Mouse (Mus musculus) lung, postnatal 4 days (tissue): ENCODE data around the gene Nf2.
A peak's percentile ranks its signal among the peaks of the same experiment; 100 is the strongest.

Experiments
- DNase-seq, 2 experiments: peaks; one replicate each; pipeline ENCODE4 v3.0.0; 2021

The Nf2 gene

DNA sequence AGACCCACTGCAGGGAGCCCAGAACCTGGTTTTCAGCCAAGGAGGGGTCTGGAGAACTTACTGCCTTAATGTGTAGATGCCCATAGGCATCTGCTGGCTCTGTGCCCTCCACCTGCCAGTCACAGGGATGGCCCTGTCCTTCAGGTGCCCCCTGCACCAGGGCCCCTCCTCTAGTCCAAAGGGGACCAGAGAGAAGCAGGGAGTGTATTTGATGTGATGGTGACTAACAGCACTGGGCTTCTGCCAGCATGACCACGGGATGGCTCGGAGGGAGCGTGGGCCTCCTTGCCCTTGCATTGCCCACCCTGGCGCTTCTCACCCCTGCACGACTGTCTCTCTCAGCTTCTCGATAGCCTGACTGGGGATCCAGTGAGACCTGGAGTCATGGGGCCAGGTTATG lies 104.6 kb downstream of the Nf2 start:
- no peak for DNase-seq

DNA sequence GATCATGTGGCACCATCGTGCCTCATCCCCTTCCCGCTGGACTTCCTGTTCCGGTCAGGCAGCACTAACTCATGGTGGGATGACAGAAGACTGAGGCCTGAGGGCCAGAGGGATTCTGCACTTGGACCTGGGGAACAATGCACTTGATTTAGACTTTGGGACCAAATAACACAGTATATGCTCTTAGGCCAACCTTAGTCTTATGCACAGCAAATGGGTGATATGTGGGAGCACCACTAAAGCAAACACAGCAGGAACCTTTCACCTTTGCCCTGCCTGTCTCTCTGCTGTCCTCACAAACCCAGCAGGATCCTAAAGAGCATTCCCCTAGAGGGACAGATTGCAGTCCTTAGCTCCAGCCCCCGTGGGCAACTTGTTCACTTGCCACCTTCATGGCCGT lies 108.6 kb downstream of the Nf2 start:
- DNase-seq, result no peak

DNA sequence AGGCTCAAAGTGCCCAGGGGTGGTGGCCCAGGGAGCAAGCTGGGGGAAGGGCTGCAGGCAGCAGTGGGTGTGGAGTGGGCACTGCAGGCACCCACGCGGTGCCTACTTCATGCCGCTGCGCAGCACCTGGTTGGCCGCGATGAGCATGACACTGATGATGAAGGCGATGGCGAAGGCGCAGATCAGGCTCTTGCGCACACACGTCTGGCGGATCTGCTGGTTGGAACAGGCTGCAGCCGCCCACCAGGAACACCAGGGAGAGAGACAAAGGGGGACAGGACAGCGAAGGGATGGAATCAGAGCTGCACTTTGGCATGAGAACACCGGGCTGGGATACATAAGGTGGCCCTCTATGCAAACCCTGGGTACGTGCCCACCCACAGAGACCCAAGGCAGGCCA lies 110.6 kb downstream of the Nf2 start:
- DNase-seq, result no peak

DNA sequence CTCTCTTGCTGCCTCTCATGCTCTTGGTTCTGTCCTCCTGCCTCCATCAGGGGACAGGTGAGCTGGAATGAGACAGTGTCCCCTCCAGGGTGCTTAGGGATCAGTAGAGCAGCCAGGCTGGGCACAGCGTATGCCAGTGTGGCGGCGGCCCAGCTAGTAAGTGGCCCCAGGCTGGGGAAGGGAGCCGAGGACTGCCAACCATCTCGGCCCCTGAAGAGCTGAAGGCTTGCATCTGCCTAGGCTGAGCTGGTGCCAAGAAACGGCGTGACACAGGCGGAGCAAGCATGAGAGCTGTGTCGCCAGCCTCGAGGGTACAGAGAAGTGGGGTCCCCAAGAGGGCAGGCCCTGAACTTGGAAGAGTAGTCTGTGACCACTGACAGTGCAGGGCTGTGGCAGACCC lies 111.7 kb downstream of the Nf2 start:
- no peak for DNase-seq

DNA sequence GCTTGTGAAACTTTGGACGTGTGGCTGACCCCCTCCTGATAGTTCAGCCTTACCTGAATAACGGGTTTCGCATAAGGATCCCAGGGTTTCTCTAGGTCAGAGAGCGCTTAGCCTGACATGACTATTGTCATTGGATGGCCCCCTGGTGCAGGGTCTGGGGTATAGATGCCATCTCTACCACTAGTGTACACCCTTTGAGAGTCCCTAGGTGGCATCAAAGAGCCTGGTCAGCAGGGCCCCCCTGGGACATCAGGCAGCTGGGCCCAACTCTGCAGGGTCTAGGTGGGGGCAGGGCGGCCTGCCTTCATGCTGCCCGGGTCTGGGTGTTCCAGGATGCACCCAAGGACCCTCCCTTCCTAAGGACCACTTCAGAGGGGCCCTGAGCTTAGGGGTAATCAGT lies 113.0 kb downstream of the Nf2 start:
- DNase-seq, result no peak

DNA sequence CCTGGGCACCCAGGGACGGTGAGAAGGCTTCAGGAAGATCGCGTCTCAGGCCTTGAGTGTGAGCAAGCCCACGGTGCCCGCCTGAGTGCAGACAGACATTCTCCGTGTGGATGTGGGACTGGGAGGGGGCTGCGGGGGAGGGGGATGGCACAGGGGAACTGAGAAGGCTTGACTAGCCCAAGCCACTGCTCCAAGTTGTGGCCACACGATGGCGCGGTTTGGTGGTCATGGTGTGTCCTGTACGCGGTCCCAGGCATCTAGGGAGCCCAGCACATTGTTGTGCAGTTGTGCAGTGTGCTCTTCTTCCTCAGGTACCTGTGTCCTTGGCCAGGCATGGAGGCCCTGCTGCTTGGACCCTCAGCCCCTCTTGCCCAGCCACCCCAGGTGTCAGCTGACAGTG lies 115.2 kb downstream of the Nf2 start:
- no peak for DNase-seq

DNA sequence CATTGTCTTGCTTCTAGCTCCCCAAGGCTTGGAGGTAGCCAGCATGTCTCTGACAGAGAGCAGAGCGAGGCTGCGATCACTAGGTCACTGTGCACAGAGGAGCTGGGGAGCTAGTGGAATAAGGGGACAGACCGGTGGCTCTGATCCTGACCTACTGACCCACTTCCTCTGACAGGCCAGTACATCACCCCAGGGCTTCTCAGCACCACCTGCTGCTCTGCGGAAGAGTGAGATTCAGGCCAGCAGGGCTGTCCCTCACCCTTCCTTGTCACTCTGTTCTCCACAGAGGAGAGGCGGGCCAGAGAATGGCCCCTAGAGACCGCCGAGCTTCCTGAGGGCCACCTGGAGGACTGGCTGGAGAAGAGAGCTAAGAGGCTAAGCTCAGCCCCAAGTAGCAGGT lies 117.6 kb downstream of the Nf2 start:
- DNase-seq, result no peak

DNA sequence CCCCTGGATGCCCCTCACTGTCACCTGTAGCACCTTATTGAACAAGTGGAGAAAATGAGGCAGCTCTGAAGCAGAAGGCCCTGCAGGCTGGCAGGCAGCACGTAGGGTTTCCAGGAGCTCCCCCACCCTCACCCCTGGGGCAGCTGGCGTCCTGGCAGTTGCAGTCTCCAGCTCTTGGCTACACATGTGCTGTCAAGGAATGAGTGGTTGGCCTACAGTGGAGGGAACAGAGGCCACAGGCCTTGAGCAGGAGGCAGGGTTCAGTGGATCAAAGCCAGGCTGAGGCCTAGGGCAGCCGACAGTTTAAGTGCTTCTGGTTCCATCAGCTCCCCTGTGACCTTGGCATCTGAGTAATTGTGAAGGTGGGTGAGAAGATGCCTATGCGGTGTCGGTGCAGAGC lies 118.4 kb downstream of the Nf2 start:
- no peak for DNase-seq

DNA sequence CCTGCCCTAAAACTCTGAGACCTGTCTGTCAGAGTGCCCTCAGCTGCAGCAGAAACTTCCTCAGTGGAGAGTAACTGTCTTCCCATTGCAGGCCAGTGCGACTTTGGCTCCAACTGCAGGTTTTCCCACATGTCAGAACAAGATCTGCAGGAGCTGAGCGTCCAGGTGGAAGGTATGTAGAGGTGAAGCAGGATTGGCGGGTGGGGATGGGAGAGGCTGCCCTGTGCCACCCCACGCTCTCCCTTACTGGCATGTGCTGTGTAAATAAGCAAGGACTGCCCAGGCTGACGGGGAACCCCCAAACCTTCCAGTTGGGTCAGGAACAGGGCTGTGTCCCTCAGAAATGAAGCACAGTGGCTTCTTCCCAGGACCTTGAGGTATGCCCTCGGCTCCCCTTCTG lies 119.2 kb downstream of the Nf2 start:
- DNase-seq, result peak in 1 of 2 experiments; percentile 46

DNA sequence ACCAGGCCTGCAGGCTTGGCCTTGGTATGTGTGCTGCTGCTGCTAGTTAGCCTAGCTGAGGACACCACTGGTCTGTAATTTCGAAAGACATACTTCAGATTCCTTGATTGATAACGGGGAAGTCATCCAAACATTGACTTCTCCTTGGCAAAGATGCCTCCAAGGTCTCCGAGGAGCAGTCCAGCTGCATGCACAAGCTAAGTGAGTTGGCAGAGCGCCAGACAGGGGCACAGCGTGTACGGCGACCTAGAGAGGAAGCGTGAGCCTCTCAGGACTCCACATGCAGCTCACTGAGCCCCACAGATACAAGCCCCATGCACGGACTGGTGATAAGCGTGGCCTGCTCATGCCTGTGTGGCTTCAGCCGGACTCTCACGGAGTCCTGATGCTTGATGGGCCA lies 119.7 kb downstream of the Nf2 start:
- peak; percentile 54 to 71 for DNase-seq

DNA sequence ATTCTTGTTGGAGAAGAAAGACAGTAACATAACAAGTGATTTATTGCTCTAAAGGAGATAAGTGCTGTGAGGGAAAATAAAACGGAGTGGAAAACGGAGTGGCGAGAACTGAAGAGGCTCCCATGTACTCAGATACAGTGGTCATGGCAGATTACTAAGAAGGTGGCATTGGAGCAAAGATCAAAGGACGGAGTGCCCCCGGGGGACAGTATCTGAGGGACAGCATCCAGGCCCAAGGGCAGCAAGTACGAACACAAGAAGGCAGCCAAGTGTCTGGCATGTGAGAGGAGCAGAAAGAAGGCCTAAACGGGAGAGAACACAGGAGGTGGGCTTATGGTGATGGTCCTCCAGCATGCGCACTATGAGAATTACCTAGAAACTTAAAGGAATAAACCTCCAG lies 127.6 kb downstream of the Nf2 start:
- DNase-seq, result no peak

DNA sequence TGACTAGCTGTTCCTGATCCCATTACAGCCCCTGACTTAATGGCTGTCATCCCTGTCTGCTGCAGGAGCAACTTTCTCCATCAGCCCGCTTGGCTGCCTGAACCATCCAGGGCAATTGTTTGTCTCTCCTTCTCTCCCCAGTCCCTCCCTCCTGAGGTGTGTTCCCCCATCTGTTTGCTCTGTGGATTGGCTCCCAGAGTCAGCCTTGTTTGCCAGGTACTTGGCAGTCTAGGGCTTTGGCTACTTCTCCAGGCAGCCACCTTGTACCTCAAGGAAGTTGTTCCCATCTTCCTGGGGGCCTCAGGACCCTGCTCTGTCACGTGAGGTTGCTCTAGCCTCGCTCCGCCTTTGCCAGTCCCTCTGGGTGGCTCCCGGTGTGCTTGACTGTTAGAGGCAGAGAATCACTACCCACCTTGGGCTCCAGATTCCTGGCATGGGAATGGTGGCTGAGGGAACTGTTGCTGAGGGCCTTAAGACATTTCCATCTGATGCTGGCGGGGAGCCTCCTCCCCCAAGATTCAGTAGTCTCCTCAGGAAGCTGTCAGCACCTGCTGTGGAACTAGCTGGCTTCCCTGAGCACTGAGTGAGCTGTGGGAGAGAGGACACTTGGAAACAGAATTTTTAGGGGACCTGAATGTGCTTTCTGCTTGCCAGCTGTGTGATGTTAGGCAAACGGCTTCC lies 128.3 kb downstream of the Nf2 start:
- DNase-seq, result no peak

DNA sequence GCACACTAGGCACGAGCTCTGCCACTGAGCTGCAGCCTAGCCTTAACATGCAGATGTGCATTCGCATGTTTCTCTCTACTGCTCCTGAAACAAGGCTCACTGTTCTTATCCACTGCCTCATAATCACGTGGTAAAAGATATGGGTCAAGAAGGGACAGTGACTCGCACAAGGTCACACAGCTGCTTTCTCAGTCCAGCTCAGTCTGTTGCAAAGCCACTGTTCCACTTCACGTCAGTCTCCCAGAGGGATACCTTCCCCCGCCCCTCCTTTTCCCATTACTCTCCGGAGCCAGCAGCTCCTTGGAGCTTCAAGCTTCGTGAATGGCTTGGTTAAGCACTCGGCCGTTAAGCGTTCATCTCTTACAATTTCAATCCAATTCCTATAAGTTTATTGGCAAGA lies 128.9 kb downstream of the Nf2 start:
- no peak for DNase-seq

DNA sequence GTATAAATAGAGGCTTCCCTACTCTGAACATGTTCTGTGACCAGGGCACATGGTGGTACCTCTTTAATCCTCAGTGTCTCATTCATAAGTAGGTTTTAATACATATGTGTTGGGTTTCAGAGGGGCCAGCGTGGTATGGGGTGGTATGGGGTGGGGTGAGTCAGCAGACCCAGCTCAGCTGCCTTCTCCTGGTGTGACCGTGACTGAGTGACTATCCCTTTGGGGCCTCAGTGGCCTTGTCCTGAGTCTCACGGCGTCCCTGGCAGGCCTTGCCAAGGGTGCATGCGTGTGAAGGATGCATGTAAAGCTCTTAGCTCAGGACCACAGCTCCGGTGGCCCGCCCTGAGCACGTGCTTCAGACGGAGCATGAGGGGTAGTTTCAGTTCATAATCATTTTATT lies 129.4 kb downstream of the Nf2 start:
- no peak for DNase-seq

DNA sequence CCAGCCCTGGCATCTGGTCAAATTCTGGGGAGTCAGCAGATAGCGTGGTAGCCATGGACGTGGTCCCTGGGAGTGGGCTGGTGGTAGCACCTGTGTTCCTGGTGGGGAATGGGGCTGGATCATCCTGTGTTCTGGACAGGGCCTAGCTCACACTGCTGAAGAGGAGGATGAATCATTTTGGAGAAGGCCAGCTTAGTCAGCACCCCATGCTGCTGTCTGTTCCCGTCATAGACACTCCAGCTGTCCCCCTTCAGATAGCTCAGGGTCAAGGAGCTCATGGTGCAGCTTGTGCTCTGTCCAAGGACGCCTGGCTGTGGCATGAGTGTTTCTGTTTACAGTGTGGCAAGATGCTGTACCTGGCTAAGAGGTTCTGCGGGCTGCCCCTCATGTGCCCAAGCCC lies 130.8 kb downstream of the Nf2 start:
- no peak for DNase-seq

DNA sequence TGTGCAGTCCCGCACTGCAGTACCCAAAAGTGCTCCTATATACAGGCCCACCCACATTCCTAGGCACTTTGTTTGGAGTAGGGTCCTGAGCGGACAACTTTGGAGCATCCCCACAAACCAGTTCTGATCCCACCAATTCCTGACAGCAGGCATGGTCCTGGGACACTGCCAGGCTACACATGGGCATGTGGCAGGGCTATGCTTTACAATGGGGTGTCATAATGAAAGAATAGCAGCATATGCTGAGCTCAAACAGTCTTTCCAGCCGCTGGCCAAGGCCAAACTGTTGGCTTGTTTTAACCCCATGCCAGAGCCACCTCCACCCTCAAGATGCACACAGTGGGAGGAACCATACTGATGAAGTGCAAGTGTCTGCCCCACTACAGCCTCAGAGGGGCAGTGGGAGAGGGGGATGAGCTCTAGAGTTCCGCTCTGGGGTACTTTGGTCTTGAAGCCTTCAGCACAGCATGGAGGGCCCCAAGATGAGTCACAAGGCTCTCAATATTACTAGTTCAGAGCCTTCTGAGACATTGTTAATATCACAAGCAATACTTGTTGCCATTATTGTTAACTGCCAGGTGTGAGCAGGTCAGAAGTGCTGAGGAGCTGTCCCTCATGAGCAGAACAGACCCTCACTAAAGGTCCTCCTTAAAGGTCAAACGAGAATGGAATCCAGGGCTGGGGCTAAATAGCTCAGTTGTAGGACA lies 132.7 kb downstream of the Nf2 start:
- no peak for DNase-seq
